Mouse (Mus musculus): ENCODE results near the gene Cpsf4.
"Not testable (repeated sequence)": the region's sequence is repeated elsewhere in the genome, so short reads cannot be mapped to it uniquely, and the experiment has no call there.

The Cpsf4 gene

DNA sequence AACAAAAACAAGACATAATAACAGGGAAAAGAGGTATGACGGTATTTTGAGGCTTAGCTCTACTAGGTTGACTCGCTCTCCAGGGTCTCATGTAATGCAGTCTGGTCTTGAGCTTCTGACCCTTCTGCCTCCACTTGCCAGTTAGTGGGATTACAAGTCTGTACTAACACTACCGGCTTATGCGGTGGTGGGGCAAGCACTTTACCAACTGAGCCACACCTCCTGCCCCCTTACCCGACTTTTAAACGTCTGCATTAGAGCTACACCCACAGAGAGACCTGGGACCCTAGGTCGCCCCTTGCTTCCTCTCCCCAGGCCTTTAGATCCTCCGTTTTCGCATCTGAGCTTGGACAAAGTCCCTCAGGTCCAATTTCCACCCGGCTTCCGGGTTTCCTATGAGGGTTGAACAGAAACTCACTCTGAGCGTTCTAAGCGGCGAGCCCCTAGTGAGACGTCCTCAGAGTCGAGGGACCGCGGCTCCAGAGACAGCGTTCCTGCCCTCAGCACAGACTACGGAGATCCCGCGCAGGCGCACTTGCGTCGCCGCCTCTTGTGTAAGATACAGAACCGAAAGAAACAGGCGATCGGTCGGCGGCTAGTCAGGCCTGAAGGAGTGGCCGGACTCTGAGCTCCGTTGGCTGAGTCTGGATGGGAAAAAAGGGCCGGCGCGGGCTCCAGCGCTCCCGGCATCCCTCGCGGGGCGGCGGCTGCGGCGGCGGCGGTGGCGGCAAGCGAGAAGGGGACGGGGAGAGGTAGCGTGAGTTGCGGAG lies at the start of gene Cpsf4, which contains the start of gene Ptcd1:
TSS of gene Cpsf4 (plus strand) at position 678 of the 770 bp plus-strand sequence.
TSS of gene Ptcd1 (minus strand) at position 573 of the 770 bp plus-strand sequence.
- DNase-seq (ENCODE audit: low read depth, low spot score): peak; percentile 99

DNA sequence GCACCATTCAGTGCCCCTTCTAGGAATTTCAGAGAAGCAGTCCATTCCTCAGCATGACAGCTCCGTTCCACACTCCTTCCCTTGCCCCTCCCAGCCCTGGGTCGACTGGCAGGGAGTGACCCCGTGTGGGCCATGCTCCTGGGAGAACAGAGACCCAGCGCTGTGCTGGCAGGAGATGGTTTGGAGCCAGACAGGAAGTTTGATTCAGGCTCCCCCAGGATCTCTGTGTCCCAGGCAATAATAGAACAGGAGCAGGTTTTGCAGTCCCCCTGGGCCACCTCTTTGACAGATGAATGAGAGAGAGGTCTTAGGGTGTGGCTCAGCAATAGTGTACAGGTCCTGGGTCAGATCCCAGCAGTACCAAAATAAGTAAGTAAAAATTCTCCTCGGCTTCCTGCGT lies 49.0 kb upstream of the Cpsf4 start:
- no peak for DNase-seq (ENCODE audit: low read depth, low spot score)

DNA sequence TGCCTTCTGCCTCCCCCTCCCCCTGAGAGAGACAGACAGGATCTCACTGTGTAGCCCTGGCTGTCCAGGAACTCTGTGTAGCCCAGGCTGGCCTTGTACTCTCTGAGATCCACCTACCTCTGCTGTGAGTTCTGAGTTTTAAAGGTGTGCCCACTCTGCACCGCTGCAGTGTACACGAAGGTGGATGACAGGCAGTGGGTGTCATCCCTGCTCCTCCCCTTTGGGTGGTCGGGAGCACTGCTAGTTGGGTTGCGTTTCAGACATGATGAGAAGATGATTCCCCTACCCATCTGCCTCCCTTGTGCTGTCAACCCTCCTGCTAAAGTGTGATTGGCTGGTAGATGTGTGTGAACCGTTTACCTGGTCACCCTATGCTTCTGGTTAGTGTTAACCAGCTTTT lies 48.6 kb upstream of the Cpsf4 start:
- no peak for DNase-seq (ENCODE audit: low read depth, low spot score)

DNA sequence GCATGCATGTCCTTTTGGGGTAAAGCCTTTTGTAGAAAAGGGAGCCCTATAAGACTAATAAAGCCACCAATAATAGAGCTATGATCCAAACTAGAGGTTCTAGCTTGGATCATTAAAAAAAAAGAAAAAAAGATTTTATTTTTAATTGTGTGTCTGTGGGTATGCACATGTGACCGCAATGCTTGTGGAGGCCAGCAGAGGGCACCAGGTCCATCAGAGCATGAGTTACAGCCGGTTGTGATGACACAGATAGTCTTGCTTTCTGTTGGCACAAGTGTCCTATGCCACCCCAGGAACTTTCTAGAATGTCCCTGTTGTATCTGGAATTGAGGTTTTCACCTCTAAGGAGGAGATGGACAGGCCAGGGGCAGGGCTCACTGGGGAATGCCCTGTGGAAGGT lies 47.6 kb upstream of the Cpsf4 start:
- no peak for DNase-seq (ENCODE audit: low read depth, low spot score)

DNA sequence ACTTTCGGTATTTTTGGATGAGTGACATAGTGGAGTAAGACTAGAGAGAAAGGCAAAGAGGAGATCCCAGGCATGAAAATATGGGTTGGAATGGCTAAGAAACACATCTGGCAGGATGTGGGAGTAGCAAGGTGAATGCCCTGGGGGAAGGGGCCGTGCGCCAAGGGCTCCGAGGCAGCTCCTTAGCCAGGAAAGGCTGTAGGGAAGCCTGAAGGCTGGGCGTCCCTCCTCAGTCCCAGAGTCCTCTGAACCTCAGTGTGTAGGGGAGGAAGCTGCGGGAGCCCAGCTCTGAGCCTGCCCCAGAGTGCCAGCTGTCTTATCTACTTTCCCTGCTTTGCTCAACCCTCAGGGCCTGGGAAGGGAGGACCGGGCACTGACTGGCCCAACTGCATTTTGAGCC lies 46.1 kb upstream of the Cpsf4 start:
- no peak for DNase-seq (ENCODE audit: low read depth, low spot score)

DNA sequence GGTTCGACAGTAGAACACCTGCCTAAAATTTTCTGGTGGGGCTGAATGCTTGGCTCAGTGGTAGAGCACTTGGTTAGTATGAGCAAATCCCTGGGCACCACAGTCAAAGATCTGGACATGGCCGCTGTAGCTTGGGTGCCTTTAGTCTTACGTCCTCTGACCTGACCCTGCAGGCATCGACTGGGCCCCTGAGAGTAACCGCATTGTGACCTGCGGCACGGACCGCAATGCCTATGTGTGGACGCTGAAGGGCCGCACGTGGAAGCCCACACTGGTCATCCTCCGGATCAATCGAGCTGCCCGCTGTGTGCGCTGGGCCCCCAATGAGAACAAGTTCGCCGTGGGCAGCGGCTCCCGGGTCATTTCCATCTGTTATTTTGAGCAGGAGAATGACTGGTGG lies 43.6 kb upstream of the Cpsf4 start:
- no peak for DNase-seq (ENCODE audit: low read depth, low spot score)

DNA sequence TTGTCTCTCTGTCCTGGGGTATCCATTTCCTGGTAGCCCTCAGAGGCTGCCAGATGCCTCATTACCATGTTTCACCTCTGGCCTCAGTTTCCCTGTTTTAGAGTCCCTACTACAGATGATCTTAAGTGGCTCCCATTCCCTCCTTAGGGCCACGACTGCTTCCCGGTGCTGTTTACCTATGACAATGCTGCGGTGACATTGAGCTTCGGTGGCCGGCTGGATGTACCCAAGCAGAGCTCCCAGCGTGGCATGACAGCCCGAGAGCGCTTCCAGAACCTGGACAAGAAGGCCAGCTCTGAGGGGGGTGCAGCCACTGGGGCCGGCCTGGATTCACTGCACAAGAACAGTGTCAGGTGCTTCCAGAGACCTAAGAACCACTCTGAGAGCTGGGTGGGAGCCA lies 40.4 kb upstream of the Cpsf4 start:
- no peak for DNase-seq (ENCODE audit: low read depth, low spot score)

DNA sequence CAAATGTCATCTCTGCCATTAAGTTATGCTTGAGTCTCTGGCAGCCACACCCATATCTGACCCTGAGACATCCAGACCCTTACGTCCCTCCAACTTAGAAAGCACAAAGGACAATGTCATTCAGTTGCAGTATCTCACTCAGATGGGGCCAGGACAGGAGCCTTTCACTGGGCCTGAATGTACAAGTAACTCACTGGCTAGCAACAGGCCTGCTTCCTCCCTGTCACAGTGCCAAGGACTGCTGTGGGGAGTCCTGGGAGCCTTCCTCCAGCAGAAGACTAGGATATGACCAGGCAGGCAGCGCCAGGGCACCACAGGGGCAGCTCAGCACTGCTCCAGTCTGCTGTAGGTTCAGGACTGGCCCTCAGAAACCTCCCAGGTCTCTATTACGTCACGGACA lies 37.9 kb upstream of the Cpsf4 start:
- DNase-seq (ENCODE audit: low read depth, low spot score): no peak

DNA sequence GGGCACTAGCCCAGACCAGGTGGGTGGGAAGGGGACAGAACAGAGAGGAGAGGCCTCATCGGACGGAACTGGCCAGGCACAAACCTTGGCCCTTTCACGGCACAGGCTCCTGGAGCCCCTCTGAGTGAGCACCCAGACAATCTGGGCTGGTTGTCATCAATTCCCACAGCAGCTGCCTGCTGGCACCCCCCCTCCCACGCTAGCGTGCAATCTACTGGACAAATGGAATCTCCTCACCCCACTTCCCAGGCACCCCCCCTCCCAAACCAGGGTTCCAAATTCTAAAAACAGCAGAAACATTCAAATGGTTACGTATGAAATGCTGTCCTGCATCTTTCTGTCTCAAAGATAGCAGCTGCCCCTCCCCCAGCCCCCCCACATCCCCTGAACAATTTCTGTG lies 37.2 kb upstream of the Cpsf4 start:
- DNase-seq (ENCODE audit: low read depth, low spot score): not testable (repeated sequence)

DNA sequence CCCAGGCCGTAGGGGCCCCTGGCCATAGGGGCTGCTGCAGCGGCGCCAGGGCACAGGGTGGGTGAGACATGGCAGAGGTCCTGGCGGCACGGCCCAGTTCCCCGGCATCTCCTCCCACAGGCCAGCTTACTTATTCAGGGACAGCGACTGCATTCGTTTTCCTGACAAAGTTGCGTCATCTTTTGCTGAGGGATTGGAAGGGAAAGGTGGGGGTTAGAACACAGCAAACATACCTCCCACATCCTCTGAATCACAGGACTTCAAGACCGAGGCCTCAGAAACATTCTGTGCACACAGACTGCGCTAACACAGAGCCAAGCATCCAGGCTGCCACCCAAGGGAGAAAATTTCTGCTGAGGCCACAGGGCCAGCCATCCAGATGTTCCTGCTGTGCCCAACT lies 36.8 kb upstream of the Cpsf4 start:
- no peak for DNase-seq (ENCODE audit: low read depth, low spot score)

DNA sequence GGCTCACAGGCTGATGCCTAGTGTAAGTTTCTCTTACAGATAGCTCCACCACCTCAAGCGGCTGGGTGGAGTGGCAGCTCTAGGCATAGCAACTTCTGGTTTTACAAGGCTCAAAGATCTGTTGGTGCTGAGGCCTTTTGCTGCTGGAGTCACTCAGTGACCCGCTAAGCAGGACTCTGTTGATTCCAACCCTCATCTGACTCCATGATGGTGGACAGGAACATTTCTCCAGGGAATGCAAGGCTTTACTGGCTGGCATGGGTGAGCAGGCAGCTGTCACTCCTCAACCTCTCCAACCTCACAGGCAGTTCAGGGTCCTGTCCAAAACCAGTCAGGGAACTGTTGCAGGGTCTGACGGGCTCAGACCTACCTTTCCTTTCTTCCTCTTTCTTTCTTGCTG lies 36.0 kb upstream of the Cpsf4 start:
- no peak for DNase-seq (ENCODE audit: low read depth, low spot score)

DNA sequence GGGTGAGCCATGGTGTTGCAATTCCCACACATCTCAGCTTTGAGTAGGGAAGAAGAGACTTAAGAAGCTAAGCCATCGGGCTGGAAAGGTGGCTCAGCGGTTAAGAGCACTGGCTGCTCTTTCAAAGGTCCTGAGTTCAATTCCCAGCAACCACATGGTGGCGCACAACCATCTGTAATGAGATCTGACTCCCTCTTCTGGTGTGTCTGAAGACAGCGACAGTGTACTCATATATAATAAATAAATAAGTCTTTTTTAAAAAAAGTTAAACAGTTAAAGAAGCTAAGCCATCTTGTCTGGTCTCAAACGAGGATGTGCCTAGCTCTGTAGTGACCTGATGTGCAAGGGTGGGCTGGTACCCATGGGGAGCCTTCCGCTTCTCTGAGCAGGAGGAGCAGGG lies 33.7 kb upstream of the Cpsf4 start:
- DNase-seq (ENCODE audit: low read depth, low spot score): not testable (repeated sequence)

DNA sequence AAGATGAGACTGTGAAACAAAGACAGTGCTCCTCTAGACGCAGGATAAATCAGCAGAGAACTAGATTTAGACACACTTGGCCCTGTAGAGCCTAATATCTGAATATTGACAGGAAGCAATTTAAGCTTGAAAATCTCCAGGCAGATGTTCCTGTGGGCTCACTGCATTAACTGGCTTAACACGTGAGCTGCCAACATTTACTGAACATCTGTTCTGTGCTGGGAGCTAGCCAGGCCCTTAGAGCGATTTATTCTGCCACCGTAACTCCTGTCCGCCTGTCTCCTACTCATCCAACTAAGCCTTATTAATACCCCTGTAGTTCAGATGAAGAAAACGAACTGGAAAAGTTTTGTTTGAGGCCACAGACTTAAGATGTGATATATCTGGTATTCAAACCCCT lies 28.2 kb upstream of the Cpsf4 start:
- no peak for DNase-seq (ENCODE audit: low read depth, low spot score)

DNA sequence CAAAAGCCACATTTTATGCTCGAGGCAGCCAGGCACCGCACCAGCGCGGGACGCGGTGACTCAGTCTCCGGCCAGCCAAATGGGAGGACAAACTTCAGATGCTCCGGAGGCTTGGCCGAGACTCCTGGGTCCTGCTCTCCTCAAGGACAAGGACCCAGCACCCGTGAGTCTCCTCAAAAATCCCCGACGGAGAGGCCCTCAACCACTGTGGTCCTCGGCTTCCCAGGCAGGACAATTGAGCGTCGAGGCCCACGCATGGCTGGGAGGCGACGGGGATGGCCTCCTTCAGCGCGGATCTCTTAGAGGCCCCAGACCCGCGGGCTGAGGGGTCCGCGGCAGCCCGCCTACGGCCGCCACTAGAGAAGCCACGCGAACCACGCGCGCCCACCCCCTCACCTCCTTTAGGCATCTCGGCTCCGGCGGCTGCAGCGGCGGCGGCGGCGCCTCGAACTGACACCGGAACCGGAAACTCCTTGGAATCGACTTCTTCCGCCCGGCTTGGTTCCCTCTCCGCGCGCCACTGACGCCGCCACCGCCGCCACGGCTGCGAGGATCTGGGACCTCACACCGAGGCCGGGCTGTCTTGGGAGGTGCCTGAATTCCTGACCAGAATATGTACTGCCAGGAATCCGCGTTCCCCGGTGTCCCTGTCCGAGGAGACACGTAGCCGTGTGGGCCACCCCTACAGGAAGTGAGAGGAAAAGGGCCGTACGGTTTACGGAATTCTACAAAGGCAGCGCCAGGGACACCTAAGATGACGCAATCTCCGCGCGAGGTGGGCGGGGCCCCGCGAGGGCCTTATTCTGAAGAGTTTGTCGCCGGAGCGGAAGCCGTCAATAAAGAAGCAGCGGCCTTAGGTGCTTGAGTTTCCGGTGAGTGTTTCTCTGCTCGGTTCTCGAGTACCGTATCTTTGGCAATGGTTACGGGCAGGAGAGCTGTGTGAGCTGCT lies 27.2 kb upstream of the Cpsf4 start, which contains the start of the genes Pdap1 and Bud31:
TSS of gene Pdap1 (minus strand) at position 668 of the 949 bp plus-strand sequence.
TSS of gene Bud31 (plus strand) at position 792 of the 949 bp plus-strand sequence.
- peak; percentile 92 for DNase-seq (ENCODE audit: low read depth, low spot score)

DNA sequence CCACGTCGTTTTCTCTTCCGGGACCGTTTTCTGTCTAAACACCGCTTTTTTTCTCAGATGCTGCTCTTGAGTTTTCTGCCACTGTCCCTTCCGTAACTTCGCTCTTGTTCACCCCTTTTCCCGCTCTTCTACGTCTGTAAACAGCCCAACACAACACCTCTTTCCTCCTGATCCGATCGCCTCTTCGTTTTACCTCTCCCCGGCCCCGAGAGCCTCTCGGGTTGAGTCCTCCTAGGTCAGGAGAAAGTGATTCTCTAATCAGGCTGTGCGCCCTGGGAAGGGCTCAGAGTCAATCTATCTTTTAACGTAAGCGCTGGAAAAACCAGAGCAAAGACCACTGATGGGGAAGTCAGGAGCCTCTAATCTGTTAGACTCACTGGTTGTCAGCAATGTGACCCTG lies 26.4 kb upstream of the Cpsf4 start:
- no peak for DNase-seq (ENCODE audit: low read depth, low spot score)

DNA sequence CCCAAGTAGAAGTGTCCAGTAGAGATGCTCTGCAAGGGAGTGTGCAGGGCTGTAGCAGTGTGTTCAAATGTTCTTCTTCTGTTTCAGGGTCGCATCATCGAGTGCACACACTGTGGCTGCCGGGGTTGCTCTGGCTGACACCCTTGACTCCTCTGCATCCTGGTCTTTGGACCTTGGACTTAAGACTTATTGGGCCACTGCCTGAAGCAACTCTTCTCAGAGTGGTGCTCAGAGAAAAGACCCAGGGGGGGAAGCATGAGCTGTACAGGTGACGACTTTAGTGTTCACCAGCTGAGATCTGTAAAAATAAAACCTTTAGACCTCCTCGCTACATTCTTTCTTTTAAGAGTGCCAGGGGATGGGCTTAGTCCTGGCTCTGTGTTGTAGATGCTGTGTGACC lies 19.3 kb upstream of the Cpsf4 start:
- DNase-seq (ENCODE audit: low read depth, low spot score): no peak

DNA sequence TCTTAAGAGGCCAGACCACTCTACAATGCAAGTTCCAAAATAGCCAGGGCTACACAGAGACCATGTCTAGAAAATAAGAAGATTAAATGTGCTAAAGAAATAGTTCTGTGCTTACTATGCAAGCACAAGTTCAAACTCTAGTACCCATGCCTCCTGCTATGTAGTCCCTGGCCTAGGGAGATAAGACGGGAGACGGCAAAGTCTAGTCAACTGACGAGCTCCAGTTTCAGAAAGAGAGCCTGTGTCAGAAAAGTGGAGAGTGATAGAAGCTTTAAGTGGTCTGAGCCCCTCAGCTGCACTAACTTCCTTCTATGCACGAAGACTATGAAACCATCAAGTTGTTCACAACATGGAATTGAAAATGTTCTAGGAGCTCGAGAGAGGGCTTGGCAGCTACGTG lies 17.7 kb upstream of the Cpsf4 start:
- DNase-seq (ENCODE audit: low read depth, low spot score): no peak

DNA sequence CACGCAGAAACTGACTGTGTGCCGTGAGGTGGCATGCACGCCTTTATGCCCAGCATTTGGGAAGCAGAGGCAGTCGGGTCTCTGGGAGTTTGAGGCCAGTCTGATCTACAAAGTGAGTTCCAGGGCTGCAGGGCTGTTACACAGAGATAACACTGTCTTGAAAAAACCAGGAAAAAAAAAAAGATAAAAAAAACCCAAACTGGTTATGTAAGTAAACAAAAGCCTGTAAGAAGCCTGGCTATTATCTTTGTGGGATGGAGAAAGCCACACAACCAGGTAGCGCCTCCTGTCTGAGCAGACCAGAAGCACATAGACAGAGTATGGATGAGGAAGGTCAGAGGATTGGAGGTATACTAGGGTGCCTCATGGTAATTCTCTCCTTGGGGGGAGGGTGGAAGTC lies 14.3 kb upstream of the Cpsf4 start:
- DNase-seq (ENCODE audit: low read depth, low spot score): no peak

DNA sequence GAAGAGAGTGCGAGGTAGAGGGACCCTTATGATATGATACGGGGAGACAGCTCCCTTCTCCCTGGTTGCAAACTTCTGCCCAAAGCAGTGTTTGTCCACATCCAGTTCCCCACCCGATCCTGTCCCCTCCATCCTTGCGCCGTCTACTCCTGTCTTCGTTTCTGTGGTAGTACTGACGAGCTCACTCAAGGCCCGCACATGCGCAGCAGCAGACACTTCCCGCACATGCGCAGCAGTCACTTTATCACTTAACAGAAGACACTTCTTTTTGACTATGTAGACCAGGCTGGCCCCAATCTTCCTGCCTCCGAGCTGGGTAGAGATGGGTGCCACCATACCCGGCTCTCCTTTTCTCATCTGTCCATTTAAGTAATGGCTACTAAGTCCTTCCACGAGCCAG lies 5.7 kb upstream of the Cpsf4 start:
- DNase-seq (ENCODE audit: low read depth, low spot score): no peak

DNA sequence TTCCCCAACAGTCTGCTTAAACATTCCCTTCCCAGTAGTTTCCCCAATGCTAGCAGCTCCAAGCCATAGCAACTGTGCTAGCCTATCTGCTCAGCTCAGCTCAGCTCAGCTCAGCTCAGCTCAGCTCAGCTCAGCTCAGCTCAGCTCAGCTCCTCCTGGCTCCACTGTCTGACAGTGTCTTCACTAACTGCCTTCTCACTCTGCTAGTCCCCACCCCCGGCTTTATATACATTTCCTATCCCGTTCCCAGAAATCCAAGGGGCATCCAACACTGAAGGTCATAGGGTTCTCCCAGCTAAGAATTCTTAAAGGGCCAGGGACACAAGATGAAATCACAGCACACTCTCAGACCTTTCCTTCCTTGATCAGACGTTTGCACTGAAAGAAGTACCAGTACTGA lies 2.3 kb upstream of the Cpsf4 start:
- DNase-seq (ENCODE audit: low read depth, low spot score): no peak

DNA sequence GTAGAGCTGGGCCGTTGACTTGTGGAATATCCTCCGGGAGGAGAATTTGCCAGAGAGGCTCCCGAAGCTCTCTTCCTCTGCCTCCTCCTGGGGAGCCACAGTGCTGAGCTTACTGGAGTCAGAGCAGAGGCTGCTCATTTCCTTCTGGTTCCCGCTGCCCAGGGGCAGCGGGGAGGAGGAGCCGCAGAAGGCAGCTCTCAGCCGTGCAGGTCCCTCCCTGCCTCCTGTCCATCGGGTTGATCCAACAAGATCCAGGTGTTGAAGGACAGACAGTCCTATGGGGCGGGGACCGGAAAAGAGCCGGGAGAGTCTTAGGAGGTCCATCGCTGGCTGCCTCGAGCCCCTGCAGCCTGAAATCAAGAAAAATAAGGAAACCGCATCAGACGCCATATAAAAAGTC lies 1.8 kb upstream of the Cpsf4 start:
- DNase-seq (ENCODE audit: low read depth, low spot score): no peak

DNA sequence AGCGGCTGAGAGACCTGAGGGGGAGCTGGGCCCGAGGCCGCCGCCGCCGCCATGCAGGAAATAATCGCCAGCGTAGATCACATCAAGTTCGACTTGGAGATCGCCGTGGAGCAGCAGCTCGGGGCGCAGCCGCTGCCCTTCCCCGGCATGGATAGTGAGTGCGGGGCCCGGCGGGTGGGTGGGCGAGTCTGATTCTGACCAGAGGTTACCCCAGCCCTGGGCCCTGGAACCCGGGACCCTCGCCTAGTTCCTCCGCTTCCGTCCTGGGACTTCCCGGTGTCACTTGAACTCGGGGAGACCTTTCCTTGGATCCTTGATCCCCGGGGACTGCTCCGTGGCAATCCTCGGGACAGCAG lies 271 bp downstream of the Cpsf4 start:
- DNase-seq (ENCODE audit: low read depth, low spot score): peak; percentile 14
